Mouse (Mus musculus): ENCODE measurements at regions not wholly inside any gene's neighbourhood (a gene's known extent, or its start where the extent isn't known, plus 50 kb on each side); places are given as distances from the start of the nearest gene placed in this dataset.

- no peak for TF ChIP-seq POLR2A (IDR thresholded peaks at IDR 0.05; ENCODE audit: control insufficient read depth in 1 of 2, insufficient read depth in 1 of 2, low read depth in 1 of 2, low read length in 2 of 2, poor library complexity in 1 of 2)
- TF ChIP-seq MAZ (IDR thresholded peaks at IDR 0.05; ENCODE audit: low read depth, low read length) = no peak
- no peak for TF ChIP-seq CTCF (IDR thresholded peaks at IDR 0.05 in 2 of 3, conservative IDR thresholded peaks at IDR 0.05 in 1 of 3; ENCODE audit: control insufficient read depth in 1 of 3, insufficient read depth in 1 of 3, low read depth in 2 of 3, low read length in 3 of 3, poor library complexity in 1 of 3, severe bottlenecking in 1 of 3)
- no peak for TF ChIP-seq ZKSCAN1 (IDR thresholded peaks at IDR 0.05; ENCODE audit: low read depth, low read length)
- TF ChIP-seq TAL1 (IDR thresholded peaks at IDR 0.05; ENCODE audit: low read length) = no peak
- no peak for TF ChIP-seq TBP (IDR thresholded peaks at IDR 0.05; ENCODE audit: low read depth, low read length)
- TF ChIP-seq GABPA (IDR thresholded peaks at IDR 0.05; ENCODE audit: low read depth, low read length) = no peak
- TF ChIP-seq HCFC1 (IDR thresholded peaks at IDR 0.05; ENCODE audit: low read depth, low read length) = no peak
- TF ChIP-seq CHD1 (IDR thresholded peaks at IDR 0.05; ENCODE audit: low read depth, low read length) = no peak
- no peak for TF ChIP-seq E2F4 (IDR thresholded peaks at IDR 0.05; ENCODE audit: borderline replicate concordance, low read depth, low read length)
- no peak for TF ChIP-seq SIN3A (IDR thresholded peaks at IDR 0.05; ENCODE audit: low read length)
- no peak for TF ChIP-seq USF2 (IDR thresholded peaks at IDR 0.05; ENCODE audit: borderline replicate concordance in 1 of 2, insufficient read depth in 1 of 2, low read depth in 1 of 2, low read length in 2 of 2)
- no peak for TF ChIP-seq MYB (IDR thresholded peaks at IDR 0.05; ENCODE audit: low read depth, low read length)
These were observed 154.9 kb upstream of the Zc3h12c start for GRCm38 (mm10) chr9:52323226-52323625.
